Mouse (Mus musculus) thymus, postnatal 36 days (tissue): ENCODE data around the gene Xcr1.
A peak's percentile ranks its signal among the peaks of the same experiment; 100 is the strongest.

ENCODE experiments used
- DNase-seq, 2 experiments: peaks; one replicate each; pipeline ENCODE4 v3.0.0; 2022; ENCODE audit warnings: mixed read lengths in 2 of 2

Gene Xcr1

DNA sequence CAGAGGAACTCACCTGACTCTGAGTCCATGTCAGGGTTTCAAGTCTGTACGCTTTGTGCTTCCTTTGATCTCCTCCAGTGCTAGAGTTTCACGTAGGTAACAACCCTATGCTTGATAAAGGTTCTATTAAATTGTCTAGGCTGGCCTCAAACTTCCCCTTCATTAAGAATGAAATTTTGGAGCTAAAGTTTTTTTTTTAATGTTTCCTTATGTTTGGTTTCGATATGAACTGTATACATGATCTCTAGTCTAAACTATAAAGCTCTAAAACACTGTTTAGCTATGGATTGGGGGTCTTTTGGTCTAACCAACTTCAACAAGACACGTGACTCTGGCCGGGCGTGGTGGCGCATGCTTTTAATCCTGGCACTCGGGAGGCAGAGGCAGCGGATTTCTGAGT lies at the start of gene Xcr1:
Gene Xcr1 (minus strand): TSS at position 101 of the 400 bp plus-strand sequence.
- DNase-seq, result no peak

DNA sequence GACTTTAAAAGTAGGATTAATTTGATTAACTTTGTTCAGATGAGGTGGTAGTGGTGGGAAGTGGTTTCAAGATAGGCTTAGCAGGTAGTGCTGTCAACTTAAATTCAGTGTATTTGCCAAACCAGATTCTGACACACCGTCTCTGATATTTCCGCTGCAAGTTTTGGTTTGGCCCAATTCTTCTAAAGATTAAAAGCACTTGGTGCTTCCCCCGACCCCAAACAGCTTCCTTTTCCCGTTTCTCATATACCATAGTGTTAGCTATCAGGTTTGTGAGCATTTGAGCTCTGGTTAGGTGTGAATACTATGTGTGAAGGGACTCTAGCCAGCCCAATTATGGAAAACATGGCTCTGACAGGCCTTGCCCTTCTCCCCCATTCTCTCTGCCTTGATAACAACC lies 10.2 kb upstream of the Xcr1 start:
- DNase-seq, result peak; percentile 27 to 35

DNA sequence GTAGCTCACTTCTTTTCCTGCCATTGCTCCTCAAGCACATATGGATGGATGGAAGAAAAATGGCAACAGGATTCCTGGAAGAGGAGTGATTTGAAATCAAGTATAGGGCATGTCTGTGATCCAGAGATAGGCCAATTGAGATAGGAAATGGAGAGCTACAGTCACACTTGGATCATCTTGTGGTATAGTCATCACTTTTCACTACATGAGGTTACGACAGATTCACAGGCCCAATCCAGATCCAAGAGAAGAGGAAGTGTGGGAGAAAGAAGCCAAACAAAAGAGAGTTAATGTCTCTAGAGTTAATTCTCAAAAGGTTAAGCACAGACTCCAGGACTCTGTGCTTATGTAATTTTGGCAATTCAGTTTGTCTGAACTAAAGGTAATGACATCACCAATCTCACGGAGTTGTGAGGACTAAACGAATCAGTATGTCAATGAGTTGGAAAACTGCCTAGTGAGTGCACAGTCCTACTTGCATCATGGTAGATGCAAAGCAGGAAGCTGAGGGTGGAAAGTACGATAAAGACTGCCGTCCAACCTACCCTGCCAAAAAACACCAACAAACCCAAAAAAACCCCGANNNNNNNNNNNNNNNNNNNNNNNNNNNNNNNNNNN lies 7.4 kb upstream of the Xcr1 start:
- no peak for DNase-seq

DNA sequence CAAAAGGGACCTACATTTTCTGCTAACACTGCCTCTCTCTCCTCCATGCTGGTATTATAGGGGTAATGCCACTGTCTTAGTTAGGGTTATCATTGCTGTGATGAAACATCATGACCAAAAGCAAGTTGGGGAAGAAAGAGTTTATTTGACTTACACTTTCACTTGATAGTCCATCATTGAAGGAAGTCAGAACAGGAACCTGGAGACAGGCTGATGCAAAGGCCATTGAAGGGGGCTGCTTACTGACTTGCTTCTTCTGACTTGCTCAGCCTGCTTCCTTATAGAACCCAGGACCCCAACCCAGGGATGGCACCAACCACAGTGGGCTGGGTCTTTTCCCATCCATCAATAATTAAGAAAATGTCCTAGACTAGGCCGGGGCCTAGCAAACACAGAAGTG lies 1.8 kb upstream of the Xcr1 start:
- DNase-seq, result no peak

DNA sequence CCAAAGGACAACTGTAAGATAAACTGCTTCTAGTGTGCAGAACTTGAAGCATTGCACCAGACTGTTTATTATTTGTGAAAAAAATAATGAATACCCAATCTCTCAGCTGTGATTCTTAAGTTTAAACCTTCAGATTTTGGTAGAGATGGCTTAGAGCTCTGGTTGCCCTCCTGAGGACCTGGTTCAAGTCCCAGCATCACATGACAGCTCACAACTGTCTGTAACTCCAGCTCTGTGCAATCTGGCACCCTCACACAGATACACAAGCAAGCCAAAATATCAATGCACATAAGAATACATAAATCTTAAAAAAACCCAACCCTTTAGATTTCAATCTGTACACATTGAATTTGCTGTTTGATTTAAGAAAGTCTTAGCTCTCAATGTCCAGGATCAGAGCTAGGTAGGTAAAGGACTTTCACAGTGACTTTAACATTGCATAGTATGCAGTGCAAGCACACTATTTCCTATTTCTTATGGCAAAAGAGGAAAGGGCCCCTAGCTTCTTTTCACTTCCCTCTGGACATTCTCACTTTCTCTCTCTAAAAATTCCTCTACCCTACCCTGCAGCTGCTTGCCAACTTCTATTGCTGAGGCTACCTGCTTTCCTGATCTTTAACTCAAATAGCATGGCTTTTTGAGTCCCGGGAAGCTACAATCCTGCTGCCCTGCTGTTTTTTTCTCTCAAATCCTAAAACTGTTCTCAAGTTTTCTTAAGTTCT lies 1.2 kb upstream of the Xcr1 start:
- DNase-seq, result no peak

DNA sequence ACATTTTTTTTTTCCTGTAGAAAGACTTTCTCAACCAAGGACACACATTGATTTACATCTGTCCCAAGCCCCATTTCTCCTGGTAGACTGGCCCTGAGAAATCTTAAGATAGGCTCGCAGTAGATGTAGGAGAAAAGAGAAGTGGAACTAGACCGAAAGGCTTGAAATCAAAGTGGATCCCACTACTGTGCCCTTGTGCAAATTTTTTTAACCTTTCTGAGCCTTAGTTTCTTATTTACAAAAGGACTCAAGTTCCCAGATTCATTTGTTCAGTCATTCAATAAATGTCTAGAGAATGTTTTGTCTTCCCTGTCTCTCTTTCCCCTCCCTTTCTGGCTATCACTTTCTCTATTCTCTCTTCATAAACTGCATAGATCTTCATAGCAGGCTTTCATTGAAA lies 5.0 kb downstream of the Xcr1 start:
- no peak for DNase-seq

DNA sequence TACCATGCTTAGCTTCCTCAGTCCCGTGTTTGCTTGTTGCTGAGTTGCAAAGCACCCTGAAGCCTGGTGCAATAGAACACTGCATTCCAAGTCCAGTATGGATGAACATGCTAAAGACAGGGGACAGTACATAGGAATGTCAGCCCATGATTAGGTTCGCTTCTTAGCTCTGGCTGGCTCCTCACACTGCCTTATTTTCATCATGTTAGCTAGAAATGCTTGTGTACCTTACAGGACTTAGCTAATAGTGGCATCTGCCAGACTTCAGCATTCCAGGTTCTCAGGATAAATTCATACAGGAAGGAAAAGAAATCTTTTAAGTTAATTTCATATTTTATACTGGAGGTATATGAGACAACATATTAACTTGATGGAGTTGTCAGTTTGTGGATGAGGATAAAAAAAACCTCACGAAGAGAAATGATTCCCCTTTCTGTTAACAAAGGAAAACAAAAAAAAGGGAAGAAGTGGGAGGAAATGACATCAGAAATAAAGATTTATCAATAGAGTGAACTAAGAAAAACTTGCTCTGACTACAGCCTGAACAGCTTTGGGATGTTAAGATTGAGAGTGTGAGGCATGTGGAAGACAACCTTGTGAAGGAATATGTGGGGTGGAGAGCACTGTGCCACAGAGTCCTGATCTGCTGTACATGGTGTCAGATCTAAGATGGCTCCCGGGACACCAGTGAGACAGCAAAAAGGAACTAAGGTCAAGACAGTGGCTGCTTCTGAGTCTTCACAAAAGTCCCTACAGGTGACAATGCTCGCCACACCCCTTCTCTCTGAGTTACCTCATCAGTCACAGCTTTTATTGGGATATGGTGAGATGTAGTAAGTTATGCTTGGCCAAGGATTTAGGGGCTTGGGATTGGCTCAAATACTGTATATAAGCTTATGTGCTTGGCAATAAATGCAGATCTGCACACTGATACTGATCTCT lies 9.1 kb downstream of the Xcr1 start:
- DNase-seq, result peak in 1 of 2 experiments; percentile 10

DNA sequence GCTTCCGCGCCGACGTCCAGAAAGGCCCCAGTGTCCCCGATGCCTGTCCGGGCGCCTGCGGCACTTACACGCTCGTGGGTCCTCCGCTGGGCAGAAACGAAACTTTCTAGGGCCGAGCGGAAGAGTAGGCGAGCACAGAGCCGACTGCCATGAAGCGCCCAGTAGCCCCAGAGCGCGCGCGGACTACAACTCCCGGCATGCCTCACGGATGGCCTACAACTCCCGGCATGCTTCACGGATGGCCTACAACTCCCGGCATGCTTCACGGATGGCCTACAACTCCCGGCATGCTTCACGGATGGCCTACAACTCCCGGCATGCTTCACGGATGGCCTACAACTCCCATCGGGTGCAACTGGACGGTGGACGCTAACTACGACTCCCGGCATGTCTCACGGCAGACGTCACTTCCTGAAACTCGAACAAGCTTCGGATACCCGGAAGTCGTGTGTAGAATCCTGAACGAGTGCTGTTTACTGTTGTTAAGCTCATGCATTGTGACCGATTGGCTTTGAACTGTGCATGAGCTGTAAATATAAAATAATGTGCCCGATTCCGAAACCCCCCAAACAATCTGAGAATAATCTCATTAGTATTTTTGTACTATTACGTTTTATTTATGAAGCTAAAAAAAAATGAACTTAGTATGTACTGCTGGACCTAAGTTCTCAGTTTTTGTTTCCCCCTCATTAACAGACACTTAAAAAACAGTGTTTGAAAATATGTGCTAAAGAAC lies 9.9 kb downstream of the Xcr1 start, which contains the start of gene Fyco1:
Gene Fyco1 (minus strand): TSS at position 187 of the 736 bp plus-strand sequence.
- DNase-seq, result peak; percentile 91 to 93

DNA sequence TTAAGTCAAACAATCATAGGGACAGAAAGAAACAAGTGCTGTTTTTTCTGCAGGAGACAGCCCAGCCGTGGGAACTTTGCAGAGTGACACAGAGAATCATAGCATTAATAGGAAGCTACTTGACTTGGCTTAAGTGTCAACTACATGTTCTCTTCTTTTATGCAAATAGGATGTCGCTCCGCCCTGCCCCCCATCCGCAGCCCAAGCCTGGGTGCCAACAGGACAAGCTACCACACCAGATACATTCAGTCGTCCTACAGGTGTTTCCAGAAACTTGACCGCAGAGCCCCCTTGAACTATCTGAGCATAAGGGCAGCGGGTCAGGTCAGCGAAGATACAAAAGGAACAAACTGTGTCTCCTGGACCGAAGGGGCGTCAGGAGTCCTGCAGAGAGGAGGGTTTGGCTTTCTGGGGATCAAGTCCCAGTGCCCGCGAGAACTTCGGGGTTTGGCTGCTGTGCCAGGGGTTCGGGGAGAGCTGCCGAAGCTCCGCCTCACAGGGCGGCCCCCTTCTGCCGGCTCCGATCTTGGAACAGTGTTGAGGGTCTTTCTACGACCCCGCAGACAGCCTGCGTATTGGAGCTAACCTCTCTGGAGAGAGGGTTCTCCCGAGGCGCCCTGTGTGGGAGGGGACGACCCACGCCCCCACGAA lies 10.6 kb downstream of the Xcr1 start:
- DNase-seq, result peak; percentile 82 to 86

DNA sequence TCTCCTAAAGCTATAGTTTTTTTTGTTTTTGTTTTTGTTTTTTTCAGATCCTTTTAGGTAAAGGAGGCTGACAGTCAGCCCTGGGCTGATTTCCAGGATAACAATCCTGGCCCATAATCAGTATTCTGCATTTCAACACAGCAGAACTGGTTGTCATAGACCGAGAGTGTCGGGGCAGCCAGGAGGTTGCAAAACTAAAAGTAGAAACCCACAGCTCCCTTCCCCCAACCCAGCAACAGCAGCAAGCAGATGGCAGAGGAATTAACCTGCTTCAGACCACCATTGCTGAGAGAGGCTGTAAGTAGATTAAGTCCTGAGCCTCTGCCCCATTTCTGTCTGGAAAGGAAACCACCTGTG lies 11.1 kb downstream of the Xcr1 start:
- DNase-seq, result peak in 1 of 2 experiments; percentile 60

DNA sequence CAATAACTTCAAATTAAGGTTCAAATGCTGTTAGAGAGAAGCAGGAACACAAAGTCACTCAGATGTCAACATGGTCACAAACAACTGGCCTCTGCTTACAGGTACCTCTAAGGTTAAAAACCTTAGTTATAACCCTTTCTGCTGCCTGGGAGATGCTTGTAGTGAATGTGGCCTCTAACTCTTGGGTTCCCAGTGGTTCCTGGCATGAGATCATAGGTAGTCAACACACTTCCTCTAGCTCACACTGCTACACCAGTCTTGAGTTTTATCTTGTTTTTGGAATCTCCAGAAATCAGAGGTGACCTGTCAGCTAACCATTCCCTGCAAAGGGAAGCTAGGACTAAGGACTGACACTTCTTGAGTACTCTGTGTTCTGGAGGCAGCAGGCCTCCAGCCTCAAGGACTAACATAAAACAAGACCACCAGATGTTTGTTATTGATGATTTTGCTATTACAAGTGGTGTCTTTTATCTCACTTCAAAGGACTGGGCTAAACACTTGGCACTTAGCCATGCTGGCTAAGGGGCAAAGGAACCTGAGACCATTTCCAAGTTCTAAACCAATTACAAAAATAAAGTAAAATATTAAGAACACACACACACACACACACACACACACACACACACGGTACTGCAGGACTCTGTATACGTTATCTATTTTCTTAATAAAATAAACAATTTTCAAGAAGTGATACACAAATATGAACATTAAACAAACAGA lies 11.7 kb downstream of the Xcr1 start:
- DNase-seq, result no peak

DNA sequence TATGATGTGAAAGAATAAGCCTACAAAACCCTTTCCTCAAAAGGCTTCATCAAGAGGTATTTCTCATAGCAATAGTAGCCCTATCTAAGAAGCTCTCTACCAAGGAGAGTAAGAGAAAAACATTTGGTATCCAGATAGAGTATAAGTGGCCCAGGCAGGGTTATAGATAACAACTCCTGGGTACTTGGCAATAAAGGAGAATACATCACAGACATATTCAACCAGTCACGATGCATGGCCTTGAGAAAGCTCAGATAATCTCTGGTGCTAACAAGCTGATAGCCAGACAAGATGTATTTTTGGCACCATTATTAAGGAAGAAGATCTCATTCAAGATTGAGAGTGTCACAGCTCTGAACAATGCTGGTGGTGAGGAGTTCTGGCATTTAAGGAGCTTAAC lies 15.3 kb downstream of the Xcr1 start:
- no peak for DNase-seq

DNA sequence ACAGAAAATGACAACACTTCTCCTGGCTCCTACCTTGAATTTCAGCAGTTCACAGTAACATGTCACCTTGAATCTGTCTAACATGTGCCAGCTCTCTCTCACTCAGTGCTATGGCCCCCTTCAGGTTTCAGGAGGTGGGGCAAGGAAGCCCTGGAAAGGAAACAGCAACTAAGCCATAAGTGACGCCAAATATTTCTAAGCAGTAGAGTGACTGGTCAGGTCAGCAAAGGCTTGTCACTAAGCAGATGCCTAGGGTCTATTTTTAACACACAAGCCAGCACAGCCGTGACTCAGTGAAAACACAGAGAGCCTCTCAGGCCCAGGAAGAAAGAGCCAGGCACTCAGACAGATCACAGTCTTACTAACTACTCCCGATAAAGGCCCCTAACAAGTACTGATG lies 16.7 kb downstream of the Xcr1 start:
- no peak for DNase-seq

DNA sequence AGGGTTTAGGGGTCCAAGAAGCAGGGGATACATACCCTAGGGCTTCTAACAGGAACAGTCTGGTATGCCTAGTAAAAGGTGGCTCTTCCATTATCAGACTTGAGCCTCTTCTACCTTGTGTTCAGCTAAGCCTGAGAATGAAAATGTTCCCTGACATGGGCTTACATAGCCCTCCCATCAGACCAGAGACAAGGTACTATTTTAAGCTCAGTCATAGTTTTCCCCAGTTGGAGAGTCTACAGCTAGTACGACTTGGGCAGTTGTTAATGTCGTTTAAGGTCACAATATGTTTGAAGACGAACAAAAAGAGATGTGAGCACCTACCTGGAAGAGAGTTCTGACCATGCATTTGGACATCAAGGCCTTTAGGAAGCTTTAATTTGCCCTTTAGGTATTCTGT lies 17.4 kb downstream of the Xcr1 start:
- DNase-seq, result no peak

DNA sequence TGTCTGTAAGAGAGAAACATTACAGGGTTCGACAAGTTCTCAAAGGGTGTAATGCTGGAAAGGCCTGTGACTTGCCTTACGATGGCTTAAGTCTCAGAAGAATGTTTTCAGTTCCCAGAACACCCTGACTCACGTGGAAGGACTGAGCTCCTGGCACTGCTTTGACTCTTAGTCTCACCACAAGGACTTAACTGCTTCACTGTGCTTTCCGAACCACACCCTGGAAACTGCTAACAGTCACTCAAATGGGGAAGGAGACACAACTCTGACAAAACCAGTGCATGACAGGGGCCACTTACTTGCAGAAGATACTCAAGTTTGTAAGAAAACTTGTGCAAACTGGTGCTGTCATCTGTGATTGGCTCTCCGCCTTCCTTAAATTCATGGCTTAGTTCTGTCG lies 21.6 kb downstream of the Xcr1 start:
- DNase-seq, result no peak

DNA sequence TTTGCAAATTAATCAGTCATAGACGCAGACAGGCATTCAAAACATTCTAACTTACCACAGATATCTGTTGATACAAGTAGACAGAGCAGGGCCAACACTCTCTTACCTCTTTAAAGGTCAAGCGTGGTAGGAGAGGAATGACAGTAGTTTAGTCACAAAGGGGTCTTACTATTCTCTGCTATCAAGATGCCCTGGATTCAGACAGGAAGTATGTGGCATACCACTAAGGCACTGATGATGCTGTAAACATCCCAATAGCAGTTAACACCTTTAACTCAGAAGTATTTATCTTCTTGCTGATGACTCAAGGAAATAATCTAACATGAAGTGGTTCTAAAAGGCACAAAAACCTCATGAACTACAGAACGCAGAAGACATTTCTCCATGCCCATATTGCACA lies 26.0 kb downstream of the Xcr1 start:
- DNase-seq, result no peak

DNA sequence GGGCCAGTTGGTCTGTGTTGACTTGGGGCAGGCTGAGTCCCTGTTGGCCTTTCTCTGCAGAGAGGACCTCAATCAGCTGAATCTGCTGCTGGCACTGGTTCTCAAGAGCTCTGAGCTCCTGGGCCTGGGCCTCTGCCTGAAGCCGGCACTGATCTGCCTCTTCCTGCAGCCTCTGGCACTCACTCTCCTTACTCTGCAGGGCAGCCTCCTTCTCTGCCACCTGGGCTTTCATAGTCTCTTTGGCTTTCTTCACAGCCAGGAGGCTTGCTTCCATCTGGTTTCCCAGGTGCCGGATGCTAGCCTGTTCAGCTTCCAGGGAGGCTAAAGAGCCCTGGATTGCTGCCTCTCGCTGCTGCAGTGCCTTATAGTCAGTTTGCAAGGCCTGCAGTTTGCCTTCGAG lies 32.9 kb downstream of the Xcr1 start:
- DNase-seq, result no peak

DNA sequence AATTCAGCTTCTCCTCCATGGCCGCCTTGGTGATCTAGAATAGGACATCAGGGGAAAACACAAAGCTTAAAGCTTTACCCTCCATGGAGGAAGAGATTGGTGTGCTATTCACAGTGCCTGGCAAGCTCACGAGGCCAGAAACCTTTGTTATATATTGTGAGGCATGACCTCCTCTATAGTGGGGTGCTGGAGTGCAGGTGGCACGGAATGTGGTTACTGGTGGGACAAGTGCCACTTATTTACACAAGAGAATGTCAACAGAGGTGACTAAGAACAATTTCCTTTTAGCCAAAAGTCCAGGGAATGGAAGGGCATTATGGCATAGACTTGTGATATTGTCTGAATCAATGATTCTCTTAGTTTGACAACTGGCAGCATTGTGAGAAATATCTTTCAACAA lies 35.2 kb downstream of the Xcr1 start:
- no peak for DNase-seq

DNA sequence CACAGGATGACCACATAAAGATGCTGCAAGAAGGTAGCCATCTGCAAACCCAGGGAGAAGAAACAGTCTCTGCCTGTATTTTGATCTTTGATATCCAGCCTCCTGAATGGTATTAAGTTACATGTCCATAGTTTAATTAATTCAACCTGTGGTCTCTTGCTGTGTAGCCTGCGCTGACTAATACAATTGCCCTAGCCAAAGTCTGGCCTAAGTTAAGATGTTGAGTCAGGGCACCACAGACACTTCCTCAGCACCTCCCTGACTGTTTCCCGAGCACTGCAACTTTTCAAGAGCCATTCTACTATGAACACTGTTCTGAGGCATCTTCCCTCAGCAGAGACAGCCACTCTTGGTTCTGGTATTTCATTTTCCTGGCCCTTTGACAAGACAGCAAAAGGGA lies 43.2 kb downstream of the Xcr1 start:
- DNase-seq, result no peak

DNA sequence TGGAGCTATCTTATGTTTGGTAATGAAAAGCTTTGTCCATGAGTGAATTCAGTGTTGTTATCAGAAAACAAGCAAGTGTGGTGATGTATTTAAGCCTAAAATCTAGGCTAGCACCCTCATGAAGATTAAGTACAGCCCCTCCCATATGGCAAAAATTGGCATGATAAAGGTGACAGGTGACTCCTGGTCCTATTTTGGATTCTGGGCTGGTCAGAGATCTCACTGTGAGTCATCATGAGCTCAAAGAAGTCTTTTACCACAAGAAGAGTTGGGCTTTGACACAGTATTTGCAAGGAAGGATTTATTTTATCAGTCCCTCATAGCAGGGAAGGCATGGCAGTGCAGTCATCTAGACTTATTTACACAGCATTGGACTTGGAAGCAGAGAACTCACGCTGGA lies 45.8 kb downstream of the Xcr1 start:
- DNase-seq, result no peak

DNA sequence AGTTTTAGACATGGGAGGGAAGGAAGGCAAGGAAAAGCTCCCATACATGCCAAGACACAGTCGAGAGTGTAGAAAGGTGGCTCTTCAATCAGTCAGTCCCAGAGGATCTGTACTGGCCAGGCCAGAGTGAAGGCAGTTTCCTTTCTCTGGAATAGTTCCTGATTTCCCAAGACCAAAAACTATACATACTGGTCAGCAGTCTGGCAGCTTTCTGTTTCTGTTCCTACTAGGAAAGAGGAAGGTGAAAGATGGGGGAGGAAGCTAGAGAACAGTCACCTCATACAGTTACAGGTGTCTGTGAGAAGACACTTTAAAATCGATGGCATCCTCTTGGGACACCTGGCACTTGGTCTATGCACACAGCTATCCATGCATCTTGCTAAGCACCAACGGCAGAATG lies 46.4 kb downstream of the Xcr1 start:
- no peak for DNase-seq

DNA sequence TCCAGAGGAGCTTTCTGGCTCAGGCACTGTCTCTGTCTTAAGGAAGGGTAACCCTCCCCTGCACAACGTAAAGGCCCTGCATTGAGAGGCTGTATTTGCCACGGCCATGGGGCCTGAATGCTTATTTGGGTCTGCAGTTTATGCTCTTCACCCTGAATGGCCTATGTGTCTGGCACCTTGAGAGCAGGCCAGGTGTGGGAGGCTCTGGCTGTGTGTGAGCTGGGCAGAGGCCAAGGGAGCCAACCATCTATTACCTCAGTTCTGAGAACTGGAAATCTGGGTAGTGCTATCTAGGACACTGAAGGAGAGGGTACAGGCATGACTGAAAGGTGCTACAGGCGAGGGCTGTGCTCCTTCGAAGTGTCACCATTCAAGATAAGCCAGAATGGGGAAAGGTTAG lies 47.0 kb downstream of the Xcr1 start:
- no peak for DNase-seq
